In the genomic region with DNA sequence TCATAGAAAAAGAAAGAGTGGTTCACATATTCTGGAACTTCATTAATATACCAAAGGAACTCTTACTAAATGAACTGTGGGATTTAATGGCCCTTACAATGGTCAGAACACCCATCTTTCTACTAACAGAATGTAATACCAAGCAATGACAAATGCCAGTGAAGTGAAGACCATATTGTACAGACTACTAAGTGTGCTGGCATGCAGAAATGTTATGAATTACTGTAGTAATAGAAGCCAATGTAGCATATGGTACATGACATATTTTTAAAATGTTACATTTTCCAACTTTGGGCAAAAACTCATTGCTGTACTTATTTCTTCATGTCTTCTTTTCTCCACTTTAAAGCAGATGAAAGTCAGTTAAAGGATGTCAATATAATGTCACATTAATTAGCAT, we compare ENCODE assay signal across 23 mouse cellular contexts.
"Had no signal": no experiment of that assay in that cellular context is flagged by ENCODE, and none has a peak within 500 bp of the region (broad histone marks: within the 10 kb centered on the region; RNA-seq: fewer than 3 reads in every experiment).

No protein-coding gene starts in this region.

- H3K9me3 ChIP-seq: limb, embryonic 12.5 days; limb, embryonic 15.5 days; megakaryocyte, embryonic 14.5 days; midbrain, embryonic 10.5 days; midbrain, embryonic 15.5 days; neural tube, embryonic 12.5 days; neural tube, embryonic 15.5 days had no signal

- ATAC-seq: liver, postnatal 0 days; lung, postnatal 0 days; midbrain, embryonic 15.5 days had no signal

- H3K4me2 ChIP-seq: limb, embryonic 12.5 days; limb, embryonic 15.5 days; liver, embryonic 11.5 days; lung, embryonic 14.5 days; midbrain, embryonic 15.5 days; neural tube, embryonic 12.5 days; neural tube, embryonic 15.5 days had no signal

- H3K4me3 ChIP-seq: layer of hippocampus, adult 2 months; limb, embryonic 12.5 days; limb, embryonic 15.5 days; megakaryocyte, embryonic 14.5 days; midbrain, embryonic 10.5 days; midbrain, embryonic 15.5 days; neural tube, embryonic 12.5 days; neural tube, embryonic 15.5 days had no signal

- H3K36me3 ChIP-seq: limb, embryonic 12.5 days; limb, embryonic 15.5 days; midbrain, embryonic 10.5 days; midbrain, embryonic 15.5 days; neural tube, embryonic 12.5 days; neural tube, embryonic 15.5 days had no signal

- H3K4me1 ChIP-seq: limb, embryonic 12.5 days; limb, embryonic 15.5 days; megakaryocyte, embryonic 14.5 days; midbrain, embryonic 10.5 days; midbrain, embryonic 15.5 days; neural tube, embryonic 12.5 days; neural tube, embryonic 15.5 days had no signal

- H3K27me3 ChIP-seq: limb, embryonic 12.5 days; limb, embryonic 15.5 days; megakaryocyte, embryonic 14.5 days; midbrain, embryonic 15.5 days; neural tube, embryonic 12.5 days; neural tube, embryonic 15.5 days had no signal

- DNase-seq: kidney, adult 2 months; kidney, postnatal 25 days; left cerebral cortex, postnatal 4 days; liver, postnatal 0 days; lung, embryonic 14.5 days; right cerebral cortex, adult 18-20 months; right cerebral cortex, postnatal 14 days; right cerebral cortex, postnatal 4 days; thymus, postnatal 25 days had no signal

- H3K9ac ChIP-seq: limb, embryonic 12.5 days; limb, embryonic 15.5 days; liver, embryonic 14.5 days; liver, postnatal 0 days; lung, embryonic 14.5 days; midbrain, embryonic 15.5 days; neural tube, embryonic 12.5 days; neural tube, embryonic 15.5 days had no signal

- H3K27ac ChIP-seq: kidney, postnatal 0 days; layer of hippocampus, adult 2 months; limb, embryonic 12.5 days; limb, embryonic 15.5 days; liver, embryonic 14.5 days; macrophage; midbrain, embryonic 10.5 days; midbrain, embryonic 15.5 days; neural tube, embryonic 12.5 days; neural tube, embryonic 15.5 days; stomach, postnatal 0 days had no signal
